Mouse (Mus musculus) limb, embryonic 15.5 days (tissue): ENCODE results near the gene Unc45b. TPM values are rescaled to one million over a fixed set of nuclear protein-coding genes. Genes with fewer than 3 reads are reported as not detected.
"Not testable (repeated sequence)": the region's sequence is repeated elsewhere in the genome, so short reads cannot be mapped to it uniquely, and the experiment has no call there.

Experiments used
- ATAC-seq: fragments of 200-750 bp; cut with Nextera tagmentation; 2 replicates; pipeline ENCODE4 v1.8.0; 2017; ENCODE audit warnings: low read depth, moderate TSS enrichment; ENCODE audit not compliant: insufficient number of reproducible peaks, low FRiP score, low TSS enrichment
- H3K27ac ChIP-seq: fragments of 300-500 bp; sonication (generic); 2 replicates; pipeline ENCODE4 v1.5.1; 2015; ENCODE audit warnings: moderate library complexity, mild to moderate bottlenecking, inconsistent platforms
- H3K27me3 ChIP-seq: fragments of 300-500 bp; sonication (generic); 2 replicates; pipeline ENCODE4 v1.6.1; 2015; ENCODE audit warnings: inconsistent platforms
- H3K36me3 ChIP-seq: fragments of 300-500 bp; sonication (generic); 2 replicates; pipeline ENCODE4 v1.6.1; 2015; ENCODE audit warnings: inconsistent platforms
- H3K4me1 ChIP-seq: fragments of 300-500 bp; sonication (generic); 2 replicates; pipeline ENCODE4 v1.6.1; 2015; ENCODE audit warnings: inconsistent platforms
- H3K4me2 ChIP-seq: fragments of 300-500 bp; sonication (generic); 2 replicates; pipeline ENCODE4 v1.6.1; 2015; ENCODE audit warnings: mild to moderate bottlenecking, inconsistent platforms
- H3K4me3 ChIP-seq: fragments of 300-500 bp; sonication (generic); 2 replicates; pipeline ENCODE4 v1.5.1; 2015; ENCODE audit warnings: mild to moderate bottlenecking, inconsistent platforms
- H3K9ac ChIP-seq: fragments of 300-500 bp; sonication (generic); 2 replicates; pipeline ENCODE4 v1.6.1; 2015; ENCODE audit warnings: inconsistent platforms
- H3K9me3 ChIP-seq: fragments of 300-500 bp; sonication (generic); 2 replicates; pipeline ENCODE4 v1.6.1; 2016; ENCODE audit warnings: inconsistent platforms
- WGBS: fragments of 180-500 bp; shearing (Covaris S2); methylation state at CpG from one replicate; pipeline ENCODE4 v1.1.7; 2015; 5-methylcytosine and 5-hydroxymethylcytosine counted together
- microRNA-seq: library from miRNA; unstranded; fragments of <30 nt; microRNA quantifications from one replicate; pipeline ENCODE4, GENCODE M21; 2016
- polyA plus RNA-seq: library from polyadenylated mRNA; unstranded; fragments of >200 nt; fragmentation: Nextera tagmentation; extraction: Ambion mirVana; gene quantifications from 2 replicates; pipeline ENCODE4 v1.2.1, GENCODE M21; 2015

Gene Unc45b
- polyA plus RNA-seq, 1 experiment from 2014 or later = 15.6 TPM

GRCm38 (mm10) chr11:82983193-82983592, 72.8 kb downstream of the Unc45b start:
- no peak for ATAC-seq
- Histone ChIP-seq H3K9ac (no peak overlapping the region), H3K4me1 (no peaks in the 10 kb centered on the region), H3K27ac (no peak overlapping the region), H3K36me3 (peaks cover 42% of the 10 kb centered on the region), H3K9me3 (no peaks in the 10 kb centered on the region), H3K27me3 (no peaks in the 10 kb centered on the region), H3K4me3 (no peak overlapping the region), H3K4me2 (no peak overlapping the region)
- WGBS = 81% methylated on average over 17 of the region's 17 CpGs

GRCm38 (mm10) chr11:82987621-82988020, 77.3 kb downstream of the Unc45b start:
- Histone ChIP-seq H3K4me2 (no peak overlapping the region), H3K9ac (no peak overlapping the region)
- 87% methylated on average over 6 of the region's 6 CpGs for WGBS

GRCm38 (mm10) chr11:82989357-82989756, 79.0 kb downstream of the Unc45b start:
- peaks cover 11% of the 10 kb centered on the region; the same call in 1 of the 2 replicates for H3K4me1 ChIP-seq
- no peak overlapping the region for H3K9ac ChIP-seq
- WGBS = 29% methylated on average over 12 of the region's 12 CpGs
- peaks cover 21% of the 10 kb centered on the region for H3K36me3 ChIP-seq
- peak overlapping the region; percentile 76; the same call in 1 of the 2 replicates for H3K4me2 ChIP-seq
- ATAC-seq = no peak
- H3K27ac ChIP-seq = no peak overlapping the region
- no peaks in the 10 kb centered on the region for H3K9me3 ChIP-seq
- H3K27me3 ChIP-seq = no peaks in the 10 kb centered on the region
- H3K4me3 ChIP-seq = peak overlapping the region; percentile 47

More at GRCm38 (mm10) chr11:82987621-82988020, 77.3 kb downstream of the Unc45b start:
- Histone ChIP-seq H3K4me3 (no peak overlapping the region), H3K9me3 (no peaks in the 10 kb centered on the region), H3K36me3 (peaks cover 25% of the 10 kb centered on the region), H3K4me1 (peaks cover 11% of the 10 kb centered on the region; the same call in 1 of the 2 replicates), H3K27me3 (no peaks in the 10 kb centered on the region), H3K27ac (no peak overlapping the region)
- ATAC-seq = no peak

GRCm38 (mm10) chr11:82990612-82991385, 80.4 kb downstream of the Unc45b start:
- WGBS = 12% methylated on average over 17 of the region's 19 CpGs
- Histone ChIP-seq H3K4me3 (peak overlapping the region; percentile 47), H3K4me2 (peak overlapping the region; percentile 76), H3K9ac (peak overlapping the region; percentile 40; the same call in 1 of the 2 replicates), H3K27ac (peak overlapping the region; percentile 71), H3K4me1 (peaks cover 11% of the 10 kb centered on the region; the same call in 1 of the 2 replicates)
- H3K36me3 ChIP-seq, H3K27me3 ChIP-seq, H3K9me3 ChIP-seq: not testable (repeated sequence)
- peak; percentile 61; the same call in 1 of the 2 replicates for ATAC-seq

GRCm38 (mm10) chr11:82991469-82992166, 81.3 kb downstream of the Unc45b start, which contains the start of gene Slfn9:
Gene Slfn9 (minus strand): TSS chr11:82991830.
- Histone ChIP-seq H3K9ac (peak within 1 kb of the TSS; percentile 40), H3K36me3 (peaks cover 2% of the 10 kb centered on the region; the same call in 1 of the 2 replicates), H3K4me1 (peaks cover 11% of the 10 kb centered on the region; the same call in 1 of the 2 replicates), H3K4me3 (peak within 1 kb of the TSS; percentile 47), H3K27ac (peak within 1 kb of the TSS; percentile 71), H3K4me2 (peak within 1 kb of the TSS; percentile 76), H3K9me3 (no peaks in the 10 kb centered on the region), H3K27me3 (no peaks in the 10 kb centered on the region)
- no peak for ATAC-seq
- 4% methylated on average over 14 of the region's 14 CpGs for WGBS

Small RNA genes lying within 50 kb of the gene (microRNA-seq; reads per million reads assigned to microRNA genes)
- not detected for gene Mir7679

Other genes with a start within 250 kb of the Unc45b start
- gene Cct6b, start 146.2 kb upstream of the Unc45b start, polyA plus RNA-seq = 0.18 and 0.43 TPM in 2 replicates
- 40.5 and 41.4 TPM in 2 replicates for gene Zfp830, start 146.2 kb upstream of the Unc45b start, polyA plus RNA-seq
- gene Lig3, start 129.4 kb upstream of the Unc45b start, polyA plus RNA-seq = 26.4 and 30.6 TPM in 2 replicates
- gene Rffl, start 39.3 kb upstream of the Unc45b start, polyA plus RNA-seq = 11.4 and 12.5 TPM in 2 replicates
- 12.7 and 15.4 TPM in 2 replicates for gene Rad51d, start 19.9 kb upstream of the Unc45b start, polyA plus RNA-seq
- 0.12 and 0.37 TPM in 2 replicates for gene Fndc8, start 18.4 kb upstream of the Unc45b start, polyA plus RNA-seq
- 31.6 and 32.4 TPM in 2 replicates for gene Nle1, start 2.1 kb upstream of the Unc45b start, polyA plus RNA-seq
- gene Slfn5, start 40.8 kb downstream of the Unc45b start, polyA plus RNA-seq = 3.1 and 3.4 TPM in 2 replicates
- 15.0 and 18.5 TPM in 2 replicates for gene Slfn9, start 81.3 kb downstream of the Unc45b start, polyA plus RNA-seq
- gene Slfn8, start 110.3 kb downstream of the Unc45b start, polyA plus RNA-seq = 0.68 and 0.87 TPM in 2 replicates
- gene Slfn2, start 154.6 kb downstream of the Unc45b start, polyA plus RNA-seq = 5.0 and 6.3 TPM in 2 replicates
- 0.41 and 0.45 TPM in 2 replicates for gene Slfn1, start 206.3 kb downstream of the Unc45b start, polyA plus RNA-seq